Mouse (Mus musculus): ENCODE results near the gene Dhx37. TPM values are rescaled to one million over a fixed set of nuclear protein-coding genes. Genes with fewer than 3 reads are reported as not detected.

Gene Dhx37
- polyA plus RNA-seq, 1 experiment from 2014 or later: 12.8 TPM

DNA sequence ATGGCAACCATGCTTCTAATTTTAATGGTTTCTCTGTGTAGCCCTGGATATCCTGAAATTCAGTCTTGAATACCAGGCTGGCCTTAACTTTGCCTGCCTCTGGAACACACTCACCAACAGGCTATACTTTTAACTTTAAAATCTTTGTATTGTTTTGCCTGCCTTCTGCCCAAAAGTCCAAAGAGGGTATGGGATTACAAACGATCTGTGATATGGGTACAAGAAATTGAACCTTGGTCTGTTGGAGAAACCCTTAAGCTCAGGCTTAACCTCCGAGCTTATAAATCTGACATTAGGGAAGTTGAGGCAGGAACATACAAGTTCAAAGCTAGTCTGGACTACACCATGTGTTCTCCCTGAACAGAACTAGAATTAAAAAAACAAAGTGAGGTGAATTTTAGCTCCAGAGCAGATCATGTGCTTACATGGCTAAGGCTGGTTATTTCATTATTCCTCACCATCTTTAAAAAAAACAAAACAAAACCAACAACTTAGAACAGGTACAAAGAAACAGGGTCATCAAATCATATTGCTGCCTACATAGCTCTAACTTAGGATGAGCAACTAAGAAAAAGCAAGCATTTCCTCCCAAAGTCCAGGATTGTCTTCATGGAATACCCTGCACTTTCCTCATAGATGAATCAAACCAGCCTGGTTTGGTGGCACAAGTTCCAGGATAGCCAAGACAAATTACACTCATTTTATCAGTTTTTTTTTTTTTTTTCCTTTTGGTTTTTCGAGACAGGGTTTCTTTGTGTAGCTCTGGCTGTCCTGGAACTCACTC lies 50.1 kb downstream of the Dhx37 start:
- ATAC-seq: no peak
- Histone ChIP-seq H3K4me1 (ENCODE audit: control insufficient read depth, insufficient read depth, low read length) (peaks cover 25% of the 10 kb centered on the region), H3K36me3 (ENCODE audit: control insufficient read depth, insufficient read depth, low read length) (peaks cover 14% of the 10 kb centered on the region), H3K4me2 (ENCODE audit: low read length) (no peak overlapping the region), H3K27me3 (ENCODE audit: control insufficient read depth, insufficient read depth, low read depth, low read length) (no peaks in the 10 kb centered on the region), H3K9me3 (replicated peaks; ENCODE audit: control insufficient read depth, low read length, poor library complexity, severe bottlenecking) (no peaks in the 10 kb centered on the region), H3K27ac (ENCODE audit: low read length) (no peak overlapping the region), H3K9ac (ENCODE audit: low read depth, low read length) (no peak overlapping the region), H3K4me3 (ENCODE audit: low read depth, low read length) (no peak overlapping the region)
- 77% methylated on average over 3 of the region's 3 CpGs for WGBS

- no peak overlapping the region for H3K4me2 ChIP-seq (ENCODE audit: low read length)
- H3K4me1 ChIP-seq (ENCODE audit: control insufficient read depth, insufficient read depth, low read length): peaks cover 20% of the 10 kb centered on the region
- H3K36me3 ChIP-seq (ENCODE audit: control insufficient read depth, insufficient read depth, low read length): peaks cover 14% of the 10 kb centered on the region
- no peak overlapping the region for H3K27ac ChIP-seq (ENCODE audit: low read length)
- no peaks in the 10 kb centered on the region for H3K9me3 ChIP-seq (replicated peaks; ENCODE audit: control insufficient read depth, low read length, poor library complexity, severe bottlenecking)
- H3K4me3 ChIP-seq (ENCODE audit: low read depth, low read length): no peak overlapping the region
- H3K27me3 ChIP-seq (ENCODE audit: control insufficient read depth, insufficient read depth, low read depth, low read length): no peaks in the 10 kb centered on the region
- H3K9ac ChIP-seq (ENCODE audit: low read depth, low read length): no peak overlapping the region
- no peak for ATAC-seq
- 43% methylated on average over 6 of the region's 6 CpGs for WGBS
These were observed 51.0 kb downstream of the Dhx37 start for GRCm38 (mm10) chr5:125382673-125383558.

- Histone ChIP-seq H3K4me1 (ENCODE audit: control insufficient read depth, insufficient read depth, low read length) (peaks cover 20% of the 10 kb centered on the region), H3K27me3 (ENCODE audit: control insufficient read depth, insufficient read depth, low read depth, low read length) (no peaks in the 10 kb centered on the region), H3K4me3 (ENCODE audit: low read depth, low read length) (no peak overlapping the region), H3K9ac (ENCODE audit: low read depth, low read length) (no peak overlapping the region), H3K4me2 (ENCODE audit: low read length) (no peak overlapping the region), H3K9me3 (replicated peaks; ENCODE audit: control insufficient read depth, low read length, poor library complexity, severe bottlenecking) (no peaks in the 10 kb centered on the region), H3K36me3 (ENCODE audit: control insufficient read depth, insufficient read depth, low read length) (peaks cover 14% of the 10 kb centered on the region), H3K27ac (ENCODE audit: low read length) (no peak overlapping the region)
- ATAC-seq: no peak
- WGBS: 76% methylated on average over 5 of the region's 5 CpGs
These were observed 51.8 kb downstream of the Dhx37 start for GRCm38 (mm10) chr5:125381954-125382672.

- peaks cover under 1% of the 10 kb centered on the region; the same call in 1 of the 2 replicates for H3K4me1 ChIP-seq (ENCODE audit: control insufficient read depth, insufficient read depth, low read length)
- WGBS: 78% methylated on average over 5 of the region's 5 CpGs
- no peak overlapping the region for H3K4me3 ChIP-seq (ENCODE audit: low read depth, low read length)
- no peaks in the 10 kb centered on the region for H3K36me3 ChIP-seq (ENCODE audit: control insufficient read depth, insufficient read depth, low read length)
- no peaks in the 10 kb centered on the region for H3K27me3 ChIP-seq (ENCODE audit: control insufficient read depth, insufficient read depth, low read depth, low read length)
- no peak overlapping the region for H3K27ac ChIP-seq (ENCODE audit: low read length)
- ATAC-seq: no peak
- H3K9me3 ChIP-seq (replicated peaks; ENCODE audit: control insufficient read depth, low read length, poor library complexity, severe bottlenecking): no peaks in the 10 kb centered on the region
- no peak overlapping the region for H3K9ac ChIP-seq (ENCODE audit: low read depth, low read length)
- H3K4me2 ChIP-seq (ENCODE audit: low read length): no peak overlapping the region
These were observed 55.0 kb downstream of the Dhx37 start for GRCm38 (mm10) chr5:125378919-125379318.

- Histone ChIP-seq H3K4me2 (ENCODE audit: low read length) (no peak overlapping the region), H3K4me3 (ENCODE audit: low read depth, low read length) (no peak overlapping the region), H3K9me3 (replicated peaks; ENCODE audit: control insufficient read depth, low read length, poor library complexity, severe bottlenecking) (no peaks in the 10 kb centered on the region), H3K27me3 (ENCODE audit: control insufficient read depth, insufficient read depth, low read depth, low read length) (no peaks in the 10 kb centered on the region), H3K9ac (ENCODE audit: low read depth, low read length) (no peak overlapping the region), H3K36me3 (ENCODE audit: control insufficient read depth, insufficient read depth, low read length) (no peaks in the 10 kb centered on the region), H3K4me1 (ENCODE audit: control insufficient read depth, insufficient read depth, low read length) (no peaks in the 10 kb centered on the region), H3K27ac (ENCODE audit: low read length) (no peak overlapping the region)
- 72% methylated on average over 7 of the region's 7 CpGs for WGBS
- ATAC-seq: no peak
These were observed 56.7 kb downstream of the Dhx37 start for GRCm38 (mm10) chr5:125377214-125377613.

DNA sequence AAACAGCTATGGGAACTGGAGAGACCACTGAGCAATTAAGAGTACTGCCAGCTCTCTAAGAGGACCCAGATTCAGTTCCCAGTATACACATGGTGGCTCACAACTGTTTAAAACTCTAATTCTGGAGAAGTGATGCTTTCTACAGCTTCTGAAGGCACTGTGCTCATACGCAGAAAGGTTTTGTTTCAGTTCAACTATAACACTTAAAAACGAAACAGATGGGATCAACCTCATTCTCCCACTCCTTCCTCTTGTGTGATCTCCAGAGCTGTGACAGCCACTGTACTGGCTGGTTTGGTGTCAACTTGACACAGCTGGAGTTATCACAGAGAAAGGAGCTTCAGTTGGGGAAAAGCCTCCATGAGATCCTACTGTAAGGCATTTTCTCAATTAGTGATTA lies 58.0 kb downstream of the Dhx37 start:
- no peaks in the 10 kb centered on the region for H3K9me3 ChIP-seq (replicated peaks; ENCODE audit: control insufficient read depth, low read length, poor library complexity, severe bottlenecking)
- H3K4me2 ChIP-seq (ENCODE audit: low read length): no peak overlapping the region
- no peak for ATAC-seq
- H3K4me1 ChIP-seq (ENCODE audit: control insufficient read depth, insufficient read depth, low read length): no peaks in the 10 kb centered on the region
- no peak overlapping the region for H3K9ac ChIP-seq (ENCODE audit: low read depth, low read length)
- no peaks in the 10 kb centered on the region for H3K27me3 ChIP-seq (ENCODE audit: control insufficient read depth, insufficient read depth, low read depth, low read length)
- 94% methylated on average over 2 of the region's 2 CpGs for WGBS
- no peaks in the 10 kb centered on the region for H3K36me3 ChIP-seq (ENCODE audit: control insufficient read depth, insufficient read depth, low read length)
- H3K4me3 ChIP-seq (ENCODE audit: low read depth, low read length): no peak overlapping the region
- H3K27ac ChIP-seq (ENCODE audit: low read length): no peak overlapping the region

GRCm38 (mm10) chr5:125372027-125372426 lies 61.9 kb downstream of the Dhx37 start:
- Histone ChIP-seq H3K9ac (ENCODE audit: low read depth, low read length) (no peak overlapping the region), H3K27me3 (ENCODE audit: control insufficient read depth, insufficient read depth, low read depth, low read length) (no peaks in the 10 kb centered on the region), H3K9me3 (replicated peaks; ENCODE audit: control insufficient read depth, low read length, poor library complexity, severe bottlenecking) (no peaks in the 10 kb centered on the region), H3K4me1 (ENCODE audit: control insufficient read depth, insufficient read depth, low read length) (no peaks in the 10 kb centered on the region), H3K36me3 (ENCODE audit: control insufficient read depth, insufficient read depth, low read length) (no peaks in the 10 kb centered on the region), H3K4me3 (ENCODE audit: low read depth, low read length) (no peak overlapping the region), H3K4me2 (ENCODE audit: low read length) (no peak overlapping the region), H3K27ac (ENCODE audit: low read length) (no peak overlapping the region)
- 90% methylated on average over 4 of the region's 4 CpGs for WGBS
- no peak for ATAC-seq

GRCm38 (mm10) chr5:125370950-125371693 lies 62.8 kb downstream of the Dhx37 start:
- H3K4me2 ChIP-seq (ENCODE audit: low read length): no peak overlapping the region
- 75% methylated on average over 7 of the region's 7 CpGs for WGBS
- H3K9me3 ChIP-seq (replicated peaks; ENCODE audit: control insufficient read depth, low read length, poor library complexity, severe bottlenecking): no peaks in the 10 kb centered on the region
- no peak overlapping the region for H3K9ac ChIP-seq (ENCODE audit: low read depth, low read length)
- no peak for ATAC-seq
- no peaks in the 10 kb centered on the region for H3K4me1 ChIP-seq (ENCODE audit: control insufficient read depth, insufficient read depth, low read length)
- no peak overlapping the region for H3K4me3 ChIP-seq (ENCODE audit: low read depth, low read length)
- no peak overlapping the region for H3K27ac ChIP-seq (ENCODE audit: low read length)
- no peaks in the 10 kb centered on the region for H3K27me3 ChIP-seq (ENCODE audit: control insufficient read depth, insufficient read depth, low read depth, low read length)
- H3K36me3 ChIP-seq (ENCODE audit: control insufficient read depth, insufficient read depth, low read length): no peaks in the 10 kb centered on the region
